Mouse (Mus musculus): ENCODE measurements at regions not wholly inside any gene's neighbourhood (a gene's known extent, or its start where the extent isn't known, plus 50 kb on each side); places are given as distances from the start of the nearest gene placed in this dataset.

GRCm38 (mm10) chr5:106380631-106381285, 77.2 kb downstream of the Barhl2 start:
- Histone ChIP-seq H3K9me3 (replicated peaks; ENCODE audit: control insufficient read depth, insufficient read depth, low read length, poor library complexity, severe bottlenecking) (no peaks in the 10 kb centered on the region), H3K4me1 (ENCODE audit: control insufficient read depth, insufficient read depth, low read length) (peaks cover 7% of the 10 kb centered on the region), H3K36me3 (ENCODE audit: control insufficient read depth, insufficient read depth, low read length, poor library complexity, severe bottlenecking) (no peaks in the 10 kb centered on the region), H3K27ac (ENCODE audit: insufficient read depth, low read length) (peak overlapping the region; percentile 78), H3K4me3 (ENCODE audit: low read depth, low read length) (no peak overlapping the region), H3K27me3 (ENCODE audit: control insufficient read depth, insufficient read depth, low read length, poor library complexity, severe bottlenecking) (no peaks in the 10 kb centered on the region), H3K9ac (ENCODE audit: low read depth, poor library complexity, severe bottlenecking) (no peak overlapping the region)
- TF ChIP-seq CTCF (IDR thresholded peaks at IDR 0.05; ENCODE audit: low read depth, low read length) (no peak), POLR2A (IDR thresholded peaks at IDR 0.05; ENCODE audit: insufficient read depth, low read length) (no peak), EP300 (IDR thresholded peaks at IDR 0.05; ENCODE audit: insufficient read depth, low read depth, low read length) (0 out of 2 replicates have a peak, but pooled peaks have one; percentile 32)

GRCm38 (mm10) chr5:106376781-106377525, 81.0 kb downstream of the Barhl2 start:
- no peaks in the 10 kb centered on the region for H3K9me3 ChIP-seq (replicated peaks; ENCODE audit: control insufficient read depth, insufficient read depth, low read length, poor library complexity, severe bottlenecking)
- no peaks in the 10 kb centered on the region for H3K27me3 ChIP-seq (ENCODE audit: control insufficient read depth, insufficient read depth, low read length, poor library complexity, severe bottlenecking)
- no peak overlapping the region for H3K4me3 ChIP-seq (ENCODE audit: low read depth, low read length)
- H3K4me1 ChIP-seq (ENCODE audit: control insufficient read depth, insufficient read depth, low read length): peaks cover 5% of the 10 kb centered on the region
- H3K36me3 ChIP-seq (ENCODE audit: control insufficient read depth, insufficient read depth, low read length, poor library complexity, severe bottlenecking): no peaks in the 10 kb centered on the region
- H3K9ac ChIP-seq (ENCODE audit: low read depth, poor library complexity, severe bottlenecking): no peak overlapping the region
- TF ChIP-seq EP300 (IDR thresholded peaks at IDR 0.05; ENCODE audit: insufficient read depth, low read depth, low read length) (no peak), POLR2A (IDR thresholded peaks at IDR 0.05; ENCODE audit: insufficient read depth, low read length) (no peak), CTCF (IDR thresholded peaks at IDR 0.05; ENCODE audit: low read depth, low read length) (no peak)
- no peak overlapping the region for H3K27ac ChIP-seq (ENCODE audit: insufficient read depth, low read length)

- Histone ChIP-seq H3K27me3 (ENCODE audit: control insufficient read depth, insufficient read depth, low read length, poor library complexity, severe bottlenecking) (no peaks in the 10 kb centered on the region), H3K4me1 (ENCODE audit: control insufficient read depth, insufficient read depth, low read length) (peaks cover 4% of the 10 kb centered on the region), H3K27ac (ENCODE audit: insufficient read depth, low read length) (no peak overlapping the region), H3K9me3 (replicated peaks; ENCODE audit: control insufficient read depth, insufficient read depth, low read length, poor library complexity, severe bottlenecking) (no peaks in the 10 kb centered on the region), H3K9ac (ENCODE audit: low read depth, poor library complexity, severe bottlenecking) (no peak overlapping the region), H3K4me3 (ENCODE audit: low read depth, low read length) (no peak overlapping the region), H3K36me3 (ENCODE audit: control insufficient read depth, insufficient read depth, low read length, poor library complexity, severe bottlenecking) (no peaks in the 10 kb centered on the region)
- no peak for TF ChIP-seq EP300 (IDR thresholded peaks at IDR 0.05; ENCODE audit: insufficient read depth, low read depth, low read length)
- TF ChIP-seq CTCF (IDR thresholded peaks at IDR 0.05; ENCODE audit: low read depth, low read length): no peak
- no peak for TF ChIP-seq POLR2A (IDR thresholded peaks at IDR 0.05; ENCODE audit: insufficient read depth, low read length)
Measured at GRCm38 (mm10) chr5:106367831-106368230, 90.1 kb downstream of the Barhl2 start.

GRCm38 (mm10) chr5:106367312-106367711, 90.7 kb downstream of the Barhl2 start:
- no peaks in the 10 kb centered on the region for H3K27me3 ChIP-seq (ENCODE audit: control insufficient read depth, insufficient read depth, low read length, poor library complexity, severe bottlenecking)
- H3K36me3 ChIP-seq (ENCODE audit: control insufficient read depth, insufficient read depth, low read length, poor library complexity, severe bottlenecking): no peaks in the 10 kb centered on the region
- no peaks in the 10 kb centered on the region for H3K9me3 ChIP-seq (replicated peaks; ENCODE audit: control insufficient read depth, insufficient read depth, low read length, poor library complexity, severe bottlenecking)
- no peak overlapping the region for H3K9ac ChIP-seq (ENCODE audit: low read depth, poor library complexity, severe bottlenecking)
- H3K27ac ChIP-seq (ENCODE audit: insufficient read depth, low read length): no peak overlapping the region
- H3K4me1 ChIP-seq (ENCODE audit: control insufficient read depth, insufficient read depth, low read length): peaks cover 4% of the 10 kb centered on the region
- no peak for TF ChIP-seq POLR2A (IDR thresholded peaks at IDR 0.05; ENCODE audit: insufficient read depth, low read length)
- no peak for TF ChIP-seq CTCF (IDR thresholded peaks at IDR 0.05; ENCODE audit: low read depth, low read length)
- TF ChIP-seq EP300 (IDR thresholded peaks at IDR 0.05; ENCODE audit: insufficient read depth, low read depth, low read length): no peak
- no peak overlapping the region for H3K4me3 ChIP-seq (ENCODE audit: low read depth, low read length)

- no peak overlapping the region for H3K4me3 ChIP-seq (ENCODE audit: low read depth, low read length)
- H3K27me3 ChIP-seq (ENCODE audit: control insufficient read depth, insufficient read depth, low read length, poor library complexity, severe bottlenecking): no peaks in the 10 kb centered on the region
- no peak overlapping the region for H3K9ac ChIP-seq (ENCODE audit: low read depth, poor library complexity, severe bottlenecking)
- peaks cover 5% of the 10 kb centered on the region; the same call in 1 of the 2 replicates for H3K9me3 ChIP-seq (replicated peaks; ENCODE audit: control insufficient read depth, insufficient read depth, low read length, poor library complexity, severe bottlenecking)
- H3K4me1 ChIP-seq (ENCODE audit: control insufficient read depth, insufficient read depth, low read length): peaks cover 4% of the 10 kb centered on the region
- H3K36me3 ChIP-seq (ENCODE audit: control insufficient read depth, insufficient read depth, low read length, poor library complexity, severe bottlenecking): no peaks in the 10 kb centered on the region
- TF ChIP-seq CTCF (IDR thresholded peaks at IDR 0.05; ENCODE audit: low read depth, low read length) (no peak), POLR2A (IDR thresholded peaks at IDR 0.05; ENCODE audit: insufficient read depth, low read length) (no peak), EP300 (IDR thresholded peaks at IDR 0.05; ENCODE audit: insufficient read depth, low read depth, low read length) (no peak)
- H3K27ac ChIP-seq (ENCODE audit: insufficient read depth, low read length): no peak overlapping the region
Measured at GRCm38 (mm10) chr5:106366006-106366405, 92.0 kb downstream of the Barhl2 start.

GRCm38 (mm10) chr5:106365094-106365493, 92.9 kb downstream of the Barhl2 start:
- Histone ChIP-seq H3K9ac (ENCODE audit: low read depth, poor library complexity, severe bottlenecking) (no peak overlapping the region), H3K27ac (ENCODE audit: insufficient read depth, low read length) (no peak overlapping the region), H3K36me3 (ENCODE audit: control insufficient read depth, insufficient read depth, low read length, poor library complexity, severe bottlenecking) (no peaks in the 10 kb centered on the region), H3K4me1 (ENCODE audit: control insufficient read depth, insufficient read depth, low read length) (peaks cover 4% of the 10 kb centered on the region), H3K27me3 (ENCODE audit: control insufficient read depth, insufficient read depth, low read length, poor library complexity, severe bottlenecking) (no peaks in the 10 kb centered on the region), H3K4me3 (ENCODE audit: low read depth, low read length) (no peak overlapping the region), H3K9me3 (replicated peaks; ENCODE audit: control insufficient read depth, insufficient read depth, low read length, poor library complexity, severe bottlenecking) (peaks cover 7% of the 10 kb centered on the region; the same call in 1 of the 2 replicates)
- no peak for TF ChIP-seq POLR2A (IDR thresholded peaks at IDR 0.05; ENCODE audit: insufficient read depth, low read length)
- no peak for TF ChIP-seq EP300 (IDR thresholded peaks at IDR 0.05; ENCODE audit: insufficient read depth, low read depth, low read length)
- no peak for TF ChIP-seq CTCF (IDR thresholded peaks at IDR 0.05; ENCODE audit: low read depth, low read length)
